Mouse (Mus musculus) kidney, embryonic 15.5 days (tissue): ENCODE results near the gene Gm19935. TPM values are rescaled to one million over a fixed set of nuclear protein-coding genes. Genes with fewer than 3 reads are reported as not detected.

Experiments used
- ATAC-seq: fragments of 200-750 bp; cut with Nextera tagmentation; replicated peaks from 2 replicates; pipeline ENCODE4 v1.8.0; 2017; ENCODE audit warnings: moderate TSS enrichment; ENCODE audit not compliant: low FRiP score
- H3K27ac ChIP-seq: fragments of 300-500 bp; sonication (generic); 2 replicates; pipeline ENCODE4 v1.5.1; 2015; ENCODE audit warnings: mild to moderate bottlenecking, inconsistent platforms
- H3K27me3 ChIP-seq: fragments of 300-500 bp; sonication (generic); 2 replicates; pipeline ENCODE4 v1.6.1; 2015; ENCODE audit warnings: inconsistent platforms
- H3K36me3 ChIP-seq: fragments of 300-500 bp; sonication (generic); 2 replicates; pipeline ENCODE4 v1.6.1; 2015; ENCODE audit warnings: inconsistent platforms
- H3K4me1 ChIP-seq: fragments of 300-500 bp; sonication (generic); 2 replicates; pipeline ENCODE4 v1.6.1; 2015; ENCODE audit warnings: inconsistent platforms
- H3K4me2 ChIP-seq: fragments of 300-500 bp; sonication (generic); 2 replicates; pipeline ENCODE4 v1.6.1; 2015; ENCODE audit warnings: moderate library complexity, mild to moderate bottlenecking, inconsistent platforms
- H3K4me3 ChIP-seq: fragments of 300-500 bp; sonication (generic); replicated peaks from 2 replicates; pipeline ENCODE4 v1.5.1; 2015; ENCODE audit warnings: mild to moderate bottlenecking, inconsistent platforms
- H3K9ac ChIP-seq: fragments of 300-500 bp; sonication (generic); 2 replicates; pipeline ENCODE4 v1.6.1; 2015; ENCODE audit warnings: mild to moderate bottlenecking, inconsistent platforms
- H3K9me3 ChIP-seq: fragments of 300-500 bp; sonication (generic); replicated peaks from 2 replicates; pipeline ENCODE4 v1.6.1; 2016; ENCODE audit warnings: inconsistent platforms
- WGBS: fragments of 180-500 bp; shearing (Covaris S2); methylation state at CpG from one replicate; pipeline ENCODE4 v1.1.7; 2015; ENCODE audit warnings: mixed read lengths; 5-methylcytosine and 5-hydroxymethylcytosine counted together
- polyA plus RNA-seq: library from polyadenylated mRNA; unstranded; fragments of >200 nt; fragmentation: Nextera tagmentation; extraction: Ambion mirVana; gene quantifications from 2 replicates; pipeline ENCODE4 v1.2.1, GENCODE M21; 2015

The Gm19935 gene
- not detected in 2 replicates for polyA plus RNA-seq

- no peak for ATAC-seq
- H3K9me3 ChIP-seq, result no peaks in the 10 kb centered on the region
- no peak within 1 kb of the TSS for H3K27ac ChIP-seq
- 78% methylated on average over 2 of the region's 2 CpGs for WGBS
- no peak within 1 kb of the TSS for H3K9ac ChIP-seq
- no peak within 1 kb of the TSS for H3K4me3 ChIP-seq
- H3K36me3 ChIP-seq, result no peaks in the 10 kb centered on the region
- H3K27me3 ChIP-seq, result no peaks in the 10 kb centered on the region
- H3K4me1 ChIP-seq, result peaks cover 11% of the 10 kb centered on the region; the same call in 1 of the 2 replicates
- H3K4me2 ChIP-seq, result no peak within 1 kb of the TSS
Measured at GRCm38 (mm10) chr8:90817293-90817692, at the start of gene Gm19935. TSS of gene Gm19935 (minus strand) at chr8:90817393.

GRCm38 (mm10) chr8:90862038-90862437, 44.8 kb upstream of the Gm19935 start:
- Histone ChIP-seq H3K4me2 (peak overlapping the region; percentile 24), H3K27ac (peak overlapping the region; percentile 83), H3K4me3 (no peak overlapping the region), H3K4me1 (peaks cover 18% of the 10 kb centered on the region), H3K9me3 (no peaks in the 10 kb centered on the region), H3K36me3 (no peaks in the 10 kb centered on the region), H3K27me3 (no peaks in the 10 kb centered on the region), H3K9ac (no peak overlapping the region)
- ATAC-seq, result peak; percentile 86
- 5% methylated on average over 9 of the region's 9 CpGs for WGBS

GRCm38 (mm10) chr8:90861266-90861944, 44.2 kb upstream of the Gm19935 start:
- Histone ChIP-seq H3K27me3 (no peaks in the 10 kb centered on the region), H3K27ac (peak overlapping the region; percentile 83), H3K36me3 (no peaks in the 10 kb centered on the region), H3K4me1 (peaks cover 18% of the 10 kb centered on the region), H3K4me2 (peak overlapping the region; percentile 24), H3K9ac (no peak overlapping the region), H3K4me3 (no peak overlapping the region), H3K9me3 (no peaks in the 10 kb centered on the region)
- 12% methylated on average over 9 of the region's 9 CpGs for WGBS
- 0 out of 2 replicates have a peak, but pooled peaks have one; percentile 13 for ATAC-seq

GRCm38 (mm10) chr8:90858071-90858470, 40.9 kb upstream of the Gm19935 start:
- H3K27ac ChIP-seq, result no peak overlapping the region
- no peak overlapping the region for H3K9ac ChIP-seq
- H3K4me1 ChIP-seq, result peaks cover 32% of the 10 kb centered on the region
- no peak overlapping the region for H3K4me3 ChIP-seq
- no peaks in the 10 kb centered on the region for H3K36me3 ChIP-seq
- H3K4me2 ChIP-seq, result no peak overlapping the region
- ATAC-seq, result no peak
- no peaks in the 10 kb centered on the region for H3K27me3 ChIP-seq
- H3K9me3 ChIP-seq, result no peaks in the 10 kb centered on the region
- 96% methylated on average over 2 of the region's 2 CpGs for WGBS

- Histone ChIP-seq H3K4me3 (no peak overlapping the region), H3K4me1 (peaks cover 23% of the 10 kb centered on the region), H3K27ac (no peak overlapping the region), H3K9me3 (no peaks in the 10 kb centered on the region), H3K36me3 (no peaks in the 10 kb centered on the region), H3K9ac (no peak overlapping the region), H3K27me3 (no peaks in the 10 kb centered on the region), H3K4me2 (no peak overlapping the region)
- no peak for ATAC-seq
- WGBS, result 50% methylated on average over 1 of the region's 1 CpGs
Measured at GRCm38 (mm10) chr8:90856952-90857351, 39.8 kb upstream of the Gm19935 start.

GRCm38 (mm10) chr8:90856171-90856570, 39.0 kb upstream of the Gm19935 start:
- Histone ChIP-seq H3K9ac (no peak overlapping the region), H3K27me3 (no peaks in the 10 kb centered on the region), H3K4me2 (no peak overlapping the region), H3K27ac (no peak overlapping the region), H3K4me1 (peaks cover 15% of the 10 kb centered on the region), H3K36me3 (no peaks in the 10 kb centered on the region), H3K9me3 (no peaks in the 10 kb centered on the region), H3K4me3 (no peak overlapping the region)
- no peak for ATAC-seq
- WGBS, result 79% methylated on average over 3 of the region's 3 CpGs

- peak overlapping the region; percentile 56; the same call in 1 of the 2 replicates for H3K27ac ChIP-seq
- ATAC-seq, result peak; percentile 52; the same call in 1 of the 2 replicates
Measured at GRCm38 (mm10) chr8:90854671-90855161, 37.5 kb upstream of the Gm19935 start.

GRCm38 (mm10) chr8:90853971-90854670, 36.9 kb upstream of the Gm19935 start:
- Histone ChIP-seq H3K4me3 (no peak overlapping the region), H3K4me2 (peak overlapping the region; percentile 21), H3K27ac (peak overlapping the region; percentile 56; the same call in 1 of the 2 replicates), H3K4me1 (peaks cover 21% of the 10 kb centered on the region), H3K9me3 (no peaks in the 10 kb centered on the region), H3K9ac (no peak overlapping the region), H3K36me3 (no peaks in the 10 kb centered on the region), H3K27me3 (no peaks in the 10 kb centered on the region)
- 71% methylated on average over 9 of the region's 9 CpGs for WGBS
- no peak for ATAC-seq

More at GRCm38 (mm10) chr8:90854671-90855161, 37.5 kb upstream of the Gm19935 start:
- Histone ChIP-seq H3K4me2 (peak overlapping the region; percentile 21), H3K4me1 (peaks cover 15% of the 10 kb centered on the region), H3K9me3 (no peaks in the 10 kb centered on the region), H3K9ac (no peak overlapping the region), H3K27me3 (no peaks in the 10 kb centered on the region), H3K36me3 (no peaks in the 10 kb centered on the region), H3K4me3 (no peak overlapping the region)
- 19% methylated on average over 10 of the region's 10 CpGs for whole genome bisulfite sequencing

- no peak for ATAC-seq
Measured at GRCm38 (mm10) chr8:90851544-90851943, 34.4 kb upstream of the Gm19935 start.

GRCm38 (mm10) chr8:90849462-90850050, 32.4 kb upstream of the Gm19935 start:
- no peaks in the 10 kb centered on the region for H3K27me3 ChIP-seq
- no peaks in the 10 kb centered on the region for H3K9me3 ChIP-seq
- H3K36me3 ChIP-seq, result no peaks in the 10 kb centered on the region
- WGBS, result 57% methylated on average over 11 of the region's 11 CpGs
- H3K4me3 ChIP-seq, result no peak overlapping the region
- H3K9ac ChIP-seq, result no peak overlapping the region
- ATAC-seq, result 0 out of 2 replicates have a peak, but pooled peaks have one; percentile 30
- H3K4me1 ChIP-seq, result peaks cover 17% of the 10 kb centered on the region
- H3K4me2 ChIP-seq, result no peak overlapping the region
- H3K27ac ChIP-seq, result no peak overlapping the region

More at GRCm38 (mm10) chr8:90851544-90851943, 34.4 kb upstream of the Gm19935 start:
- peaks cover 22% of the 10 kb centered on the region for H3K4me1 ChIP-seq
- no peak overlapping the region for H3K27ac ChIP-seq
- no peak overlapping the region for H3K9ac ChIP-seq
- 55% methylated on average over 8 of the region's 8 CpGs for WGBS
- no peaks in the 10 kb centered on the region for H3K9me3 ChIP-seq
- H3K36me3 ChIP-seq, result no peaks in the 10 kb centered on the region
- H3K27me3 ChIP-seq, result no peaks in the 10 kb centered on the region
- H3K4me2 ChIP-seq, result no peak overlapping the region
- H3K4me3 ChIP-seq, result no peak overlapping the region

GRCm38 (mm10) chr8:90847980-90848379, 30.8 kb upstream of the Gm19935 start:
- Histone ChIP-seq H3K4me1 (peaks cover 8% of the 10 kb centered on the region; the same call in 1 of the 2 replicates), H3K4me3 (no peak overlapping the region), H3K9ac (no peak overlapping the region), H3K4me2 (no peak overlapping the region), H3K27ac (no peak overlapping the region), H3K27me3 (no peaks in the 10 kb centered on the region), H3K9me3 (no peaks in the 10 kb centered on the region), H3K36me3 (no peaks in the 10 kb centered on the region)
- ATAC-seq, result no peak
- WGBS, result 85% methylated on average over 7 of the region's 7 CpGs
